Mouse (Mus musculus): ENCODE data around the gene Nck2.

- no peak for TF ChIP-seq POLR2A (IDR thresholded peaks at IDR 0.05; ENCODE audit: insufficient read depth, low read depth, low read length)
- TF ChIP-seq CTCF (IDR thresholded peaks at IDR 0.05; ENCODE audit: insufficient read depth, low read depth, low read length), result no peak
These were observed 23.8 kb downstream of the Nck2 start for GRCm38 (mm10) chr1:43468207-43468606.
